Mouse (Mus musculus): Measurements from ENCODE around the gene Prss37.

Prss37 gene

GRCm38 (mm10) chr6:40519408-40519807 is at the start of gene Prss37:
Gene Prss37 (minus strand): TSS chr6:40519508.
- no peak for DNase-seq (ENCODE audit: low spot score)

- DNase-seq (ENCODE audit: low spot score) = no peak
Observed at GRCm38 (mm10) chr6:40554950-40555349, 35.6 kb upstream of the Prss37 start, which contains the start of gene Olfr461. Gene Olfr461 (minus strand): TSS chr6:40555050.

- no peak for DNase-seq (ENCODE audit: low spot score)
Observed at GRCm38 (mm10) chr6:40544690-40545089, 25.4 kb upstream of the Prss37 start.

- DNase-seq (ENCODE audit: low spot score) = no peak
Observed at GRCm38 (mm10) chr6:40493229-40493628, 26.1 kb downstream of the Prss37 start, which contains the start of gene Tas2r108. Gene Tas2r108 (plus strand): TSS chr6:40493529.

GRCm38 (mm10) chr6:40490933-40491332 is 28.4 kb downstream of the Prss37 start, which contains the start of gene Tas2r137:
Gene Tas2r137 (plus strand): TSS chr6:40491233.
- DNase-seq (ENCODE audit: low spot score) = no peak

GRCm38 (mm10) chr6:40482318-40482717 is 37.0 kb downstream of the Prss37 start:
- no peak for DNase-seq (ENCODE audit: low spot score)

GRCm38 (mm10) chr6:40479705-40480104 is 39.6 kb downstream of the Prss37 start:
- no peak for DNase-seq (ENCODE audit: low spot score)

- DNase-seq (ENCODE audit: low spot score) = no peak
Observed at GRCm38 (mm10) chr6:40476132-40476531, 43.2 kb downstream of the Prss37 start.

GRCm38 (mm10) chr6:40471720-40472010 is 47.6 kb downstream of the Prss37 start:
- no peak for DNase-seq (ENCODE audit: low spot score)

GRCm38 (mm10) chr6:40470916-40471719 is 48.2 kb downstream of the Prss37 start, which contains the start of gene Ssbp1:
Gene Ssbp1 (plus strand): TSS chr6:40471352.
- DNase-seq (ENCODE audit: low spot score) = peak; percentile 94

GRCm38 (mm10) chr6:40465710-40466109 is 53.6 kb downstream of the Prss37 start:
- no peak for DNase-seq (ENCODE audit: low spot score)

Measured in layer of hippocampus, adult 11-12 months (tissue).